Mouse (Mus musculus) megakaryocyte, embryonic 14.5 days (primary cell): Measurements from ENCODE around the gene Ndst2. TPM values are rescaled to one million over a fixed set of nuclear protein-coding genes. Genes with fewer than 3 reads are reported as not detected.
A peak's percentile ranks its signal among the peaks of the same experiment; 100 is the strongest.

Experiments
- H3K27me3 ChIP-seq: replicated peaks from 2 replicates; pipeline ENCODE3; 2012; ENCODE audit warnings: inconsistent platforms
- H3K36me3 ChIP-seq: replicated peaks from 2 replicates; pipeline ENCODE3; 2012; ENCODE audit warnings: low read length, inconsistent platforms, mixed read lengths
- H3K4me1 ChIP-seq: 2 replicates; pipeline ENCODE4 v1.6.1; 2012; ENCODE audit warnings: inconsistent platforms
- H3K4me3 ChIP-seq: replicated peaks from 2 replicates; pipeline ENCODE3; 2012; ENCODE audit warnings: moderate library complexity, mild to moderate bottlenecking, inconsistent platforms
- H3K9me3 ChIP-seq: 2 replicates; pipeline ENCODE4 v1.6.1; 2012; ENCODE audit warnings: inconsistent platforms
- FLI1 ChIP-seq: IDR thresholded peaks from 2 replicates; pipeline ENCODE4 v1.6.1; 2012; ENCODE audit warnings: low read length, inconsistent platforms, mixed read lengths
- GATA1 ChIP-seq: IDR thresholded peaks from 3 replicates; pipeline ENCODE4 v1.6.1; 2012; ENCODE audit warnings: mixed read lengths, low read length, inconsistent platforms, borderline replicate concordance
- polyA plus RNA-seq: library from polyadenylated mRNA; stranded (reverse); fragments of >175 nt; gene quantifications from 2 replicates; pipeline ENCODE4 v1.2.3, GENCODE M21; 2012; ENCODE audit warnings: low replicate concordance; ENCODE audit not compliant: insufficient read depth

The Ndst2 gene
- polyA plus RNA-seq, 1 experiment = 4.1 TPM

GRCm38 (mm10) chr14:20741301-20741700, 6.9 kb upstream of the Ndst2 start:
- TF ChIP-seq GATA1 (no peak), FLI1 (no peak)
- Histone ChIP-seq H3K36me3 (peaks cover 95% of the 10 kb centered on the region), H3K4me1 (peaks cover 14% of the 10 kb centered on the region), H3K27me3 (no peaks in the 10 kb centered on the region), H3K4me3 (no peak overlapping the region), H3K9me3 (no peaks in the 10 kb centered on the region)

GRCm38 (mm10) chr14:20738511-20738910, 4.1 kb upstream of the Ndst2 start:
- no peaks in the 10 kb centered on the region for H3K9me3 ChIP-seq
- no peaks in the 10 kb centered on the region for H3K27me3 ChIP-seq
- peaks cover 80% of the 10 kb centered on the region for H3K36me3 ChIP-seq
- peaks cover 37% of the 10 kb centered on the region for H3K4me1 ChIP-seq
- no peak overlapping the region for H3K4me3 ChIP-seq
- no peak for TF ChIP-seq FLI1
- no peak for TF ChIP-seq GATA1

GRCm38 (mm10) chr14:20737306-20737705, 2.9 kb upstream of the Ndst2 start:
- peaks cover 76% of the 10 kb centered on the region for H3K36me3 ChIP-seq
- no peaks in the 10 kb centered on the region for H3K27me3 ChIP-seq
- TF ChIP-seq GATA1 (no peak), FLI1 (no peak)
- H3K4me1 ChIP-seq = peaks cover 47% of the 10 kb centered on the region
- no peaks in the 10 kb centered on the region for H3K9me3 ChIP-seq
- H3K4me3 ChIP-seq = peak overlapping the region; percentile 14

GRCm38 (mm10) chr14:20735892-20736390, 1.6 kb upstream of the Ndst2 start:
- H3K4me3 ChIP-seq = no peak overlapping the region
- peaks cover 76% of the 10 kb centered on the region for H3K36me3 ChIP-seq
- H3K27me3 ChIP-seq = no peaks in the 10 kb centered on the region
- TF ChIP-seq FLI1 (no peak), GATA1 (no peak)
- H3K4me1 ChIP-seq = peaks cover 45% of the 10 kb centered on the region
- H3K9me3 ChIP-seq = no peaks in the 10 kb centered on the region

- peaks cover 45% of the 10 kb centered on the region for H3K4me1 ChIP-seq
- no peak for TF ChIP-seq FLI1
- TF ChIP-seq GATA1 = no peak
- H3K9me3 ChIP-seq = no peaks in the 10 kb centered on the region
- H3K4me3 ChIP-seq = peak overlapping the region; percentile 98
- no peaks in the 10 kb centered on the region for H3K27me3 ChIP-seq
- H3K36me3 ChIP-seq = peaks cover 76% of the 10 kb centered on the region
These were observed 690 bp upstream of the Ndst2 start for GRCm38 (mm10) chr14:20735052-20735451.

GRCm38 (mm10) chr14:20733041-20733951, 1.1 kb downstream of the Ndst2 start:
- H3K4me3 ChIP-seq = peak overlapping the region; percentile 98
- H3K36me3 ChIP-seq = peaks cover 76% of the 10 kb centered on the region
- H3K9me3 ChIP-seq = no peaks in the 10 kb centered on the region
- no peaks in the 10 kb centered on the region for H3K27me3 ChIP-seq
- no peak; the same call in 2 of the 3 replicates for TF ChIP-seq GATA1
- TF ChIP-seq FLI1 = no peak
- peaks cover 52% of the 10 kb centered on the region for H3K4me1 ChIP-seq

- Histone ChIP-seq H3K36me3 (peaks cover 74% of the 10 kb centered on the region), H3K27me3 (no peaks in the 10 kb centered on the region), H3K4me1 (peaks cover 46% of the 10 kb centered on the region), H3K4me3 (no peak overlapping the region), H3K9me3 (no peaks in the 10 kb centered on the region)
- TF ChIP-seq FLI1 = no peak
- no peak for TF ChIP-seq GATA1
These were observed 3.3 kb downstream of the Ndst2 start for GRCm38 (mm10) chr14:20730853-20731602.

- no peaks in the 10 kb centered on the region for H3K9me3 ChIP-seq
- H3K4me1 ChIP-seq = peaks cover 46% of the 10 kb centered on the region
- TF ChIP-seq GATA1 (no peak), FLI1 (no peak)
- no peak overlapping the region for H3K4me3 ChIP-seq
- H3K36me3 ChIP-seq = peaks cover 76% of the 10 kb centered on the region
- H3K27me3 ChIP-seq = no peaks in the 10 kb centered on the region
These were observed 4.5 kb downstream of the Ndst2 start for GRCm38 (mm10) chr14:20729871-20730270.

GRCm38 (mm10) chr14:20725660-20726339, 8.6 kb downstream of the Ndst2 start:
- H3K27me3 ChIP-seq = no peaks in the 10 kb centered on the region
- H3K4me1 ChIP-seq = peaks cover 36% of the 10 kb centered on the region
- H3K4me3 ChIP-seq = peak overlapping the region; percentile 40
- peaks cover 97% of the 10 kb centered on the region for H3K36me3 ChIP-seq
- TF ChIP-seq GATA1 (no peak), FLI1 (no peak)
- no peaks in the 10 kb centered on the region for H3K9me3 ChIP-seq
